Mouse (Mus musculus) kidney, adult 2 months (tissue): Measurements from ENCODE around the gene Rxrg.

ENCODE experiments used
- CTCF ChIP-seq: fragments of 200-500 bp; conservative IDR thresholded peaks from 2 replicates; pipeline ENCODE4 v1.5.1; 2011; ENCODE audit warnings: low read depth, mild to moderate bottlenecking, control low read depth, low read length, moderate library complexity, mixed read lengths; ENCODE audit not compliant: insufficient read depth, insufficient read length
- POLR2A ChIP-seq: fragments of 200-500 bp; IDR thresholded peaks from one replicate; pipeline ENCODE4 v1.6.1; 2011; ENCODE audit warnings: low read depth, low read length, control low read depth

GRCm38 (mm10) chr1:167672433-167672987, 74.3 kb downstream of the Rxrg start:
- TF ChIP-seq CTCF = no peak
- no peak for TF ChIP-seq POLR2A
